Mouse (Mus musculus) lung, postnatal 0 days (tissue): ENCODE data around the gene Mctp2.

Source experiments
- CTCF ChIP-seq: IDR thresholded peaks from 2 replicates; pipeline ENCODE4 v1.5.1; 2016; ENCODE audit warnings: antibody characterized with exemption, mild to moderate bottlenecking
- EP300 ChIP-seq: IDR thresholded peaks from 2 replicates; pipeline ENCODE4 v1.6.1; 2016; ENCODE audit warnings: antibody characterized with exemption, mild to moderate bottlenecking, control low read depth

GRCm38 (mm10) chr7:72234433-72234998 lies 71.9 kb downstream of the Mctp2 start:
- TF ChIP-seq CTCF (no peak), EP300 (no peak)
